Mouse (Mus musculus) hindbrain, postnatal 0 days (tissue): ENCODE results near the gene Gltpd2. TPM values are rescaled to one million over a fixed set of nuclear protein-coding genes. Genes with fewer than 3 reads are reported as not detected.
A peak's percentile ranks its signal among the peaks of the same experiment; 100 is the strongest.
"Not testable (repeated sequence)": the region's sequence is repeated elsewhere in the genome, so short reads cannot be mapped to it uniquely, and the experiment has no call there.

Experiments
- ATAC-seq: fragments of 200-750 bp; cut with Nextera tagmentation; 2 replicates; pipeline ENCODE4 v1.8.0; 2017; ENCODE audit warnings: mild to moderate bottlenecking, moderate TSS enrichment, moderate library complexity
- DNase-seq: peaks from one replicate; pipeline ENCODE4 v3.0.0-alpha.2; 2015; ENCODE audit warnings: low spot score
- H3K27ac ChIP-seq: fragments of 300-500 bp; sonication (generic); 2 replicates; pipeline ENCODE4 v1.5.1; 2014; ENCODE audit warnings: mild to moderate bottlenecking
- H3K27me3 ChIP-seq: fragments of 300-500 bp; sonication (generic); 2 replicates; pipeline ENCODE4 v1.6.1; 2014; ENCODE audit warnings: low read length, mixed read lengths; ENCODE audit not compliant: insufficient read depth
- H3K36me3 ChIP-seq: fragments of 300-500 bp; sonication (generic); 2 replicates; pipeline ENCODE4 v1.6.1; 2014; ENCODE audit warnings: low read length, mixed read lengths; ENCODE audit not compliant: insufficient read depth
- H3K4me1 ChIP-seq: fragments of 300-500 bp; sonication (generic); 2 replicates; pipeline ENCODE4 v1.6.1; 2014; ENCODE audit warnings: antibody characterized with exemption, low read length, mixed read lengths; ENCODE audit not compliant: insufficient read depth
- H3K4me2 ChIP-seq: fragments of 300-500 bp; sonication (generic); 2 replicates; pipeline ENCODE4 v1.6.1; 2014; ENCODE audit warnings: low read depth, mild to moderate bottlenecking, low read length, moderate library complexity, mixed read lengths
- H3K4me3 ChIP-seq: fragments of 300-500 bp; sonication (generic); 2 replicates; pipeline ENCODE4 v1.5.1; 2014; ENCODE audit warnings: low read length
- H3K9ac ChIP-seq: fragments of 300-500 bp; sonication (generic); replicated peaks from 2 replicates; pipeline ENCODE4 v1.6.1; 2014; ENCODE audit warnings: mild to moderate bottlenecking, low read length, moderate library complexity, mixed read lengths
- H3K9me3 ChIP-seq: fragments of 300-500 bp; sonication (generic); 2 replicates; pipeline ENCODE4 v1.6.1; 2016; ENCODE audit warnings: low read length, mixed read lengths
- CTCF ChIP-seq: IDR thresholded peaks from 2 replicates; pipeline ENCODE4 v1.5.1; 2016; ENCODE audit warnings: antibody characterized with exemption, control low read depth, low read depth
- WGBS: fragments of 180-500 bp; shearing (Covaris S2); extraction: QIAGEN DNeasy Blood & Tissue Kit; methylation state at CpG from one replicate; pipeline ENCODE4 v1.1.7; 2014; 5-methylcytosine and 5-hydroxymethylcytosine counted together
- polyA plus RNA-seq: library from polyadenylated mRNA; unstranded; fragments of >200 nt; fragmentation: Nextera tagmentation; extraction: Ambion mirVana; gene quantifications from 2 replicates; pipeline ENCODE4 v1.2.1, GENCODE M21; 2015
- total RNA-seq: library from RNA; depleted of rRNA; stranded (reverse); fragments of >200 nt; gene quantifications from 2 replicates; pipeline ENCODE4 v1.2.3, GENCODE M21; 2014; rRNA removed

The Gltpd2 gene
- total RNA-seq (not detected in 2 replicates), polyA plus RNA-seq (0.24 and 0.31 TPM in 2 replicates)

- peak within 1 kb of the TSS; percentile 52 for H3K9ac ChIP-seq
- ATAC-seq (no peak), DNase-seq (no peak)
- H3K4me1 ChIP-seq = no peaks in the 10 kb centered on the region
- no peaks in the 10 kb centered on the region for H3K36me3 ChIP-seq
- peak within 1 kb of the TSS; percentile 73; the same call in 1 of the 2 replicates for H3K27ac ChIP-seq
- no peaks in the 10 kb centered on the region for H3K27me3 ChIP-seq
- WGBS = 74% methylated on average over 10 of the region's 10 CpGs
- peak within 1 kb of the TSS; percentile 42 for H3K4me2 ChIP-seq
- no peak for TF ChIP-seq CTCF
- H3K9me3 ChIP-seq = no peaks in the 10 kb centered on the region
- H3K4me3 ChIP-seq = peak within 1 kb of the TSS; percentile 22; the same call in 1 of the 2 replicates
Measured at GRCm38 (mm10) chr11:70518923-70519322, at the start of gene Gltpd2. Gene Gltpd2 (plus strand): TSS chr11:70519196.

- Histone ChIP-seq H3K9ac (no peak overlapping the region), H3K9me3 (no peaks in the 10 kb centered on the region), H3K27me3 (no peaks in the 10 kb centered on the region), H3K4me3 (no peak overlapping the region), H3K36me3 (no peaks in the 10 kb centered on the region), H3K27ac (no peak overlapping the region), H3K4me1 (0 out of 2 replicates have a peak, but pooled peaks cover 4% of the 10 kb centered on the region), H3K4me2 (no peak overlapping the region)
- DNase-seq (no peak), ATAC-seq (no peak)
- no peak for TF ChIP-seq CTCF
- 94% methylated on average over 3 of the region's 3 CpGs for WGBS
Measured at GRCm38 (mm10) chr11:70469764-70470163, 49.2 kb upstream of the Gltpd2 start.

DNA sequence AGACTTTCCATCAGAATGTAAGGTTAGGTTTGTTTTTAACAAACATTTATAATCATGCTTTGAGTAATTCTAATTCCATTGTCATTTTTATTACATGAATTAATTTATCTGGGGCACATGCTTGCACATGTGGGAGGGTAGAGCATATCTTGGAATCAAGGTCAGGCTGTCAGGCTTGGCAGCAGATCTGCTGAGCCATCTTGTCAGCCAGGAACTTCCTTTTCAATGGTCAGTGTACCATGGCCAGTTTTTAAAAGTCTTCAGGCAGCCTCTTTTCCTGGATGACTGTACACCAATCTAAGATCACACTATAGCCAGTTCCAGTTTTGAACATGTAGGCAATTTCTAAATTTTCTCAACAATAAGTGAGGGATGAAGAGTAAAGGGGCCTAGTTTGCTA lies 46.3 kb upstream of the Gltpd2 start:
- Histone ChIP-seq H3K27me3 (no peaks in the 10 kb centered on the region), H3K9me3 (no peaks in the 10 kb centered on the region), H3K4me2 (no peak overlapping the region), H3K4me1 (no peaks in the 10 kb centered on the region), H3K27ac (no peak overlapping the region), H3K9ac (no peak overlapping the region), H3K36me3 (no peaks in the 10 kb centered on the region), H3K4me3 (no peak overlapping the region)
- DNase-seq (no peak), ATAC-seq (no peak)
- TF ChIP-seq CTCF = no peak

DNA sequence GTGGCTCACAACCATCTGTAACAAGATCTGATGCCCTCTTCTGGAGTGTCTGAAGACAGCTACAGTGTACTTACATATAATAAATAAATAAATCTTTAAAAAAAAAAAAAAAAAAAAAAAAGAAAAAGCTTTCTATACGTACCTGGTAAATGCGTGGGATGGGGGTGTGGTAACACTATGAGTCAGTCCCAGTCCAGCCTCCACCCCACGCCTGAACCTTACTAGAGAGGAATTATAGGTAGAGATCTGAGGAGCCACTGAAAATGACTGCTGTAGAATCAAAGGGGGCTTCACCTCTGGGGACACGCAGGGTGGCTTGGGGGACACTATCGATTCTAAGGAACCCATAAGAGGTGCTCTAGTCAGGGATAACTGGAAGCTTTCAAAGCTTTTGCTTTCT lies 45.7 kb upstream of the Gltpd2 start:
- not testable (repeated sequence) for H3K4me2 ChIP-seq, H3K27me3 ChIP-seq, DNase-seq, ATAC-seq, H3K36me3 ChIP-seq, H3K9me3 ChIP-seq, H3K27ac ChIP-seq, H3K4me3 ChIP-seq, H3K9ac ChIP-seq, H3K4me1 ChIP-seq
- 94% methylated on average over 5 of the region's 5 CpGs for WGBS

GRCm38 (mm10) chr11:70474872-70475534 lies 44.0 kb upstream of the Gltpd2 start:
- no peak overlapping the region for H3K4me2 ChIP-seq
- no peak for TF ChIP-seq CTCF
- H3K9me3 ChIP-seq = no peaks in the 10 kb centered on the region
- no peaks in the 10 kb centered on the region for H3K27me3 ChIP-seq
- no peak overlapping the region for H3K27ac ChIP-seq
- no peaks in the 10 kb centered on the region for H3K36me3 ChIP-seq
- WGBS = 78% methylated on average over 12 of the region's 12 CpGs
- no peak for ATAC-seq
- H3K4me1 ChIP-seq = no peaks in the 10 kb centered on the region
- H3K9ac ChIP-seq = no peak overlapping the region
- DNase-seq = no peak
- no peak overlapping the region for H3K4me3 ChIP-seq

- Histone ChIP-seq H3K4me3 (no peak overlapping the region), H3K4me2 (no peak overlapping the region), H3K36me3 (no peaks in the 10 kb centered on the region), H3K27me3 (no peaks in the 10 kb centered on the region), H3K4me1 (no peaks in the 10 kb centered on the region), H3K9ac (no peak overlapping the region), H3K27ac (no peak overlapping the region), H3K9me3 (no peaks in the 10 kb centered on the region)
- 43% methylated on average over 2 of the region's 2 CpGs for WGBS
- TF ChIP-seq CTCF = no peak
- ATAC-seq (no peak), DNase-seq (no peak)
Measured at GRCm38 (mm10) chr11:70485498-70485897, 33.5 kb upstream of the Gltpd2 start.

- no peak for ATAC-seq
- Histone ChIP-seq H3K9ac (no peak overlapping the region), H3K4me1 (no peaks in the 10 kb centered on the region), H3K9me3 (no peaks in the 10 kb centered on the region), H3K36me3 (no peaks in the 10 kb centered on the region), H3K27me3 (no peaks in the 10 kb centered on the region), H3K4me2 (no peak overlapping the region), H3K4me3 (no peak overlapping the region), H3K27ac (no peak overlapping the region)
- WGBS = 49% methylated on average over 4 of the region's 4 CpGs
- DNase-seq = no peak
- no peak for TF ChIP-seq CTCF
Measured at GRCm38 (mm10) chr11:70487816-70488215, 31.2 kb upstream of the Gltpd2 start.
